Mouse (Mus musculus) frontal cortex, postnatal 25 days (tissue): ENCODE measurements around the gene Hist1h3d.
"Not testable (repeated sequence)": the region's sequence is repeated elsewhere in the genome, so short reads cannot be mapped to it uniquely, and the experiment has no call there.

Experiments
- DNase-seq, 2 experiments: peaks; one replicate each; pipeline ENCODE4 v3.0.0; 2022; ENCODE audit warnings: low spot score in 2 of 2

Gene Hist1h3d

DNA sequence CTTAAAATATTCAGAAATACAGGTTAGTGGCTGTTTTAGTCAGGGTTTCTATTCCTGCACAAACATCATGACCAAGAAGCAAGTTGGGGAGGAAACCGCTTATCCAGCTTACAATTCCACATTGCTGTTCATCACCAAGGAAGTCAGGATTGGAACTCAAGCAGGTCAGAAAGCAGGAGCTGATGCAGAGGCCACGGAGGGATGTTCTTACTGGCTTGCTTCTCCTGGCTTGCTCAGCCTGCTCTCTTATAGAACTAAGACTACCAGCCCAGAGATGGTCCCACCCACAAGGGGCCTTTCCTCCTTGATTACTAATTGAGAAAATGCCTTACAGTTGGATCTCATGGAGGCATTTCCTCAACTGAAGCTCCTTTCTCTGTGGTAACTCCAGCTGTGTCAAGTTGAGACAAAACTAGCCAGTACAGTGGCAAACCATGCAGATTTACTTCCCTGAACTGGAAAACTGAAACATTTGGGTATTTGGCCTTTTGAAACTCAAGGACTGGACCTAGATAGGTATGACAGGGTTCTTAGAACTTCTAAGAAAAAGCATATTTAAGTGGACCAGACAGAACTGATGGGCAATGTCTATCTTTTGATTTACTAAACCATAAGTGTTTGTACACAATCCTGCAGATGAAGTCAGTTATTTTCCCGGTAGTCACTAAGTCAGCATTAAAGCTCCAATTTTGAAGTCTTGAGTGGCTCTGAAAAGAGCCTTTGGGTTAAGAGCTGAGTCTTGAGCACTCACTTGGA is 33.2 kb upstream of the Hist1h3d start:
- not testable (repeated sequence) for DNase-seq

DNA sequence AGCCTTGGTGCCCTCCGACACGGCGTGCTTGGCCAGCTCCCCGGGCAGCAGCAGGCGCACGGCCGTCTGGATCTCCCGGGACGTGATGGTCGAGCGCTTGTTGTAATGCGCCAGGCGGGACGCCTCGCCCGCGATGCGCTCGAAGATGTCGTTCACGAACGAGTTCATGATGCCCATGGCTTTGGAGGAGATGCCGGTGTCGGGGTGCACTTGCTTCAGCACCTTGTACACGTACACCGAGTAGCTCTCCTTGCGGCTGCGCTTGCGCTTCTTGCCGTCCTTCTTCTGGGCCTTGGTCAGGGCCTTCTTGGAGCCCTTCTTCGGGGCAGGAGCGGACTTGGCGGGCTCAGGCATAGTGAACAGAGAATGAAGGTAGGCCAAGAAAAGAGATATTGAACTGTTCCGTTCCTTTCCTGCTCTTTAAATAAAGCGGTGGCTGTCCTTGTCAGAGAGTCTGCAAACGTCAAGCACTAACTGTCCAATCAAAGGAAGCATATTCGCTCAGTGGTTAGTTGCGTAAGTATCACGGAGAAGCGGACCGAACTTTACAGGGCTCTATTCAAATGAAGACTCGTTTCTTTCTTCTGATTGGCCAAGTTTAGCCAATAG is 32.5 kb upstream of the Hist1h3d start, which contains the start of gene Hist1h2bh:
Gene Hist1h2bh (minus strand): TSS at position 394 of the 609 bp plus-strand sequence.
- peak in 1 of 2 experiments; percentile 44 for DNase-seq

GRCm38 (mm10) chr13:23543965-23544786 is 31.4 kb upstream of the Hist1h3d start, which contains the start of gene Hist1h3f:
Gene Hist1h3f (plus strand): TSS chr13:23544052.
- DNase-seq, result peak; percentile 49 to 66

- DNase-seq, result not testable (repeated sequence)
Measured at GRCm38 (mm10) chr13:23544787-23545120, 30.8 kb upstream of the Hist1h3d start.

DNA sequence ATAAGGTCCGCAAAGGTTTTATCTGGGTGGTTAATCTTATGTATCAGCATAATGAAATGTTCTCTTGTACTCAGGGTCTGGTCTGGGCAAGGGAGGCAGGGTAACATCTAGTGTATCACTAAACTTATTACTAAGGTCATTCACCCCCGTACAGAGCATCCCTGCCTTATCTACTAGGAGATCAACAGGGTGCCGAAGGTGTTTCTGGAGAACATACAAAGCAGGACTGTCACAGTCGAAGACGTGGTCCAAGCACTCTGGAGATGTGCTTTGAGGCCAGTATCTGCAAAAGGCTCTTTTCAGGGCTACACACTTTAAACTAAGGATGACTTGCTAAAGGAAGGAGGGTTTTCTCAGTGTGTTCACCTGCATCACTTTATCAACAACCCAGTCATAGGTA is 28.9 kb upstream of the Hist1h3d start:
- DNase-seq, result no peak

DNA sequence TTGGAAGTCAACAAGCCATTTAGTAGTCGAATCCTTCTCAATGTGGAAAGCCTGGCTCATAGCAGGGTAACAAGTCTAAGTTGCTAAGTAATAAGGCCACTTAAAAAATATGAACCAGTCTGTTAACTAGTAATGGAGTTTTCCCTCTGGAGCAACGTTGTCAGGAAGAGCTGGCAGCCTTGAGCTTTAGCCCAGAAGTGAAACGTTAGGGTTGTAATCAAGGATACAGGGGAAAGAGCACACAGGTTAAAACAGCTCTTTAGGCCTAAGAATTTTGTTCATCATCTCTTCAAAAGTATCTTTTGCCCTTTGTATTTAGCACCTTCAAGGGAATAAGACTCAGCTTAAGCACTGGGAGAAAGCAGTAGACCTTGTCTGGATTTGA is 24.8 kb upstream of the Hist1h3d start:
- DNase-seq, result no peak

- DNase-seq, result peak; percentile 83 to 87
Measured at GRCm38 (mm10) chr13:23551146-23551834, 24.3 kb upstream of the Hist1h3d start, which contains the start of gene Hist1h4f. Gene Hist1h4f (minus strand): TSS chr13:23551648.

- DNase-seq, result no peak
Measured at GRCm38 (mm10) chr13:23551931-23552914, 23.3 kb upstream of the Hist1h3d start.

GRCm38 (mm10) chr13:23552962-23553361 is 22.6 kb upstream of the Hist1h3d start, which contains the start of gene Hist1h1d:
Gene Hist1h1d (plus strand): TSS chr13:23553262.
- no peak for DNase-seq

DNA sequence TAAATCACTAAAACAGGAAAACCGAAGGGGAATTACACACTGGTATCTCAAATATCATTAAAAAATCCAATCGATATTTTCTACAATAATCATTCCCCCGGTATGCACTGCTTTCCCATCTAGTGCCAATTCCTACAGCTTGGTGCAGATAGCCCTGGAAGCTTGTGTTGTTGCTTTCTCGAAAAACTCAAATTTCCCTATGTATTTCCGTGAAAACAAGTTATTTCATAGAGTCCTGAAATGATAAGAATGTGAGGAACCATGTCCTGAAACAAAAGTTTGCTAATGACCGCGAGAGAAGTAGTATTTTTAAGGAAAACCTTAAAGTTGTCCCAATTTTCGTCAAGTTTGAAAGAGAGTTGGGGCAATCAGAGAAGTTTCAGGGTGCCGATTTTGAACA is 21.2 kb upstream of the Hist1h3d start:
- DNase-seq, result no peak

DNA sequence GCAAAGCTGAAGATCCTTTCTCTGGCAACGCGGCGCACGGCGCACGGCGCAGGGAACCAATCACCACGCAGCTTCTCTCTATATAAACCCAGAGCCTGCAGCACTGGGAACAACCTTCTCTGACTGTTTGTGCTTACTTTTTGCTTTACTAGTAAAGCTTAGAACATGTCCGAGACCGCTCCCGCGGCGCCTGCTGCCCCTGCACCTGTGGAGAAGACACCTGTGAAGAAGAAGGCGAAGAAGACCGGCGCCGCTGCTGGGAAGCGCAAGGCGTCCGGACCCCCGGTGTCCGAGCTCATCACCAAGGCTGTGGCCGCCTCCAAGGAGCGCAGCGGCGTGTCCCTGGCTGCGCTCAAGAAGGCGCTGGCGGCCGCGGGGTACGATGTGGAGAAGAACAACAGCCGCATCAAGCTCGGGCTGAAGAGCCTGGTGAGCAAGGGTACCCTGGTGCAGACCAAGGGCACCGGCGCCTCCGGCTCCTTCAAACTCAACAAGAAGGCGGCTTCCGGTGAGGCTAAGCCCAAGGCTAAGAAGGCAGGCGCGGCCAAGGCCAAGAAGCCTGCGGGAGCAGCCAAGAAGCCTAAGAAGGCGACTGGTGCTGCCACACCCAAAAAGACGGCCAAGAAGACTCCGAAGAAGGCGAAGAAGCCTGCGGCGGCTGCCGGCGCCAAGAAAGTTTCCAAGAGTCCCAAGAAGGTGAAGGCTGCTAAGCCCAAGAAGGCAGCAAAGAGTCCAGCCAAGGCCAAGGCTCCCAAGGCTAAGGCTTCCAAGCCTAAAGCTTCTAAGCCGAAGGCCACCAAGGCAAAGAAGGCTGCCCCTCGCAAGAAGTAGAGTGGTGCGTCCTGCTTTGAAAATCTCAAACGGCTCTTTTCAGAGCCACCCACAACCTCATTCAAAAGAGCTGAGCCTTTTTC is 20.4 kb upstream of the Hist1h3d start:
- DNase-seq, result peak; percentile 67 to 71

GRCm38 (mm10) chr13:23555839-23556416 is 19.6 kb upstream of the Hist1h3d start:
- peak in 1 of 2 experiments; percentile 48 for DNase-seq

- DNase-seq, result no peak
Measured at GRCm38 (mm10) chr13:23556906-23557305, 18.7 kb upstream of the Hist1h3d start.

GRCm38 (mm10) chr13:23560699-23561098 is 14.9 kb upstream of the Hist1h3d start:
- DNase-seq, result not testable (repeated sequence)

- not testable (repeated sequence) for DNase-seq
Measured at GRCm38 (mm10) chr13:23561531-23561882, 14.1 kb upstream of the Hist1h3d start.

DNA sequence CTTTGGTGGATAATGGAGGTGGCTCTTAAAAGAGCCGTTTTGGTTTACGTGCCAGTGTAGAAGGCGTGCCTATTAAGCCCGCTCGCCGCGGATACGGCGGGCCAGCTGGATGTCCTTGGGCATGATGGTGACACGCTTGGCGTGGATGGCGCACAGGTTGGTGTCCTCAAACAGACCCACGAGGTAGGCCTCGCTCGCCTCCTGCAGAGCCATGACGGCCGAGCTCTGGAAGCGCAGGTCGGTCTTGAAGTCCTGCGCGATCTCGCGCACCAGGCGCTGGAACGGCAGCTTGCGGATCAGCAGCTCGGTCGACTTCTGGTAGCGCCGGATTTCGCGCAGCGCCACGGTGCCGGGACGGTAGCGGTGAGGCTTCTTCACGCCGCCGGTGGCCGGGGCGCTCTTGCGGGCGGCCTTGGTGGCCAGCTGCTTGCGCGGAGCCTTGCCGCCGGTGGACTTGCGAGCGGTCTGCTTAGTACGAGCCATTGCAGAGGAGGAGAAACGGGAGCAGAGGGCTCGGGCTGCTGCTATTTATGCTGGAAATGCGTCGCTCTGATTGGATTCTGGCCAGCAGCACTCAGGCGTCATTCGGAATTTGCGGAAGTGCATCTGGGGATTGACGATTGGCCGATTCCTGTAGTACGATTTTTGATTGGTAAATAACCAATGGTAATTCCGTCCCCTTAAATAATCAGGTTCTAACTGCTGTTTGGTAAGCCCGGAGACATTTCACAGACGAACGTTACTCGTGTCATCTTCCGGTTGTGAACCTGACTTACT is 13.5 kb upstream of the Hist1h3d start, which contains the start of gene Hist1h3e:
Gene Hist1h3e (minus strand): TSS at position 487 of the 777 bp plus-strand sequence.
- peak; percentile 93 to 94 for DNase-seq

DNA sequence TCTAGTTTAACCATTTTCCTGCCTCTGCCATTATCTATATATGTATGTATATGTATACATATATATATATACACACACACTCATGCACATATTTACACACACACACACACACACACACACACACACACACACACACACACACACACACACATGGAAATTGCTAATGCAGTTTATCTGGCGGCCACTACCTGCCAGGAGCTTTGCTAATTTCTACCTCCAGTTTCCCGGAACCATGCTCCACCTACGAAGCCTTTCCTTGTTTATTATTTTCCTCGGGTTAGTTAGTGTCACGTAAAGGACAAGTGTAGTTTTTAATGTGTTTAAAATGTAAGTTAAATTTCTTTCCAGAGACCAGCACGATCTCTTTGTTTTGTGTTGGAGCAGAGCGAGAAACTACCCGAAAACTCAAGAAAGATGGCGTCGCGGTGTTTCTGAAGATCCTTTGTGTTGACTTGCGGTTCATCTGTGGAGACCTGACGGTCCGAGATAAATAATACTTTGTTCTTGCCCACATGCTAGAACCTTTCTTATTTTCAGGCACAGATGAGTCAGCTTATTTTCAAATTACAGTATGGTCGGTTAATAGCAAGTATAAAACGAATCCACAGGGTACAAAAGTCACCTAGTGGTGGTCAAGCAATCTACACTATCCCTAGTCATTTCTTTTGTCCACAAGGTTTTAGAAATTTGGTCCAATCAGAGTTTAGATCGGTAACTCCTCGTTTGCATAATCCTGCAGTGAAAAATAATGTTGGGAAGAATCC is 12.7 kb upstream of the Hist1h3d start:
- DNase-seq, result no peak
